Mouse (Mus musculus): ENCODE measurements around the gene Sertad4.

The Sertad4 gene

DNA sequence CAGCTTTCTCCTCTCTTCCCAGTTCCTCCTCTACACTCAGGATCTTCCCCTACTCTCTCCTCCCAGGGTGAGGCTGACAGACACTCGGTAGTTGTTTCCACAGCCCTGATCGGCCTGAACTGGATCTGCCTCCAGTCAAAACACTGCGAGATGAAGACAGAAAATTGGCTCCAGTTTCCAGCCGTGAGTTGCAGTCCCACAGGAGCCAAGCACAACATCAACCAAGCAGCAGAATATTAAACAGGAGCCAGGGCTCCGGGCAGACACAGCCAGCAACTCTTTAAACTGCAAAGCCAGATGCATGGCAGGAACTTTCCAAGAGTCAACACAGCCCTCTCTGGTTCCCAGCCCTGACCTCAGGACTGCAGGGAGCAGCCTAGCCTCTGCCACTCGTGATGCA is 3.9 kb downstream of the Sertad4 start:
- DNase-seq (ENCODE audit: low spot score): no peak

DNA sequence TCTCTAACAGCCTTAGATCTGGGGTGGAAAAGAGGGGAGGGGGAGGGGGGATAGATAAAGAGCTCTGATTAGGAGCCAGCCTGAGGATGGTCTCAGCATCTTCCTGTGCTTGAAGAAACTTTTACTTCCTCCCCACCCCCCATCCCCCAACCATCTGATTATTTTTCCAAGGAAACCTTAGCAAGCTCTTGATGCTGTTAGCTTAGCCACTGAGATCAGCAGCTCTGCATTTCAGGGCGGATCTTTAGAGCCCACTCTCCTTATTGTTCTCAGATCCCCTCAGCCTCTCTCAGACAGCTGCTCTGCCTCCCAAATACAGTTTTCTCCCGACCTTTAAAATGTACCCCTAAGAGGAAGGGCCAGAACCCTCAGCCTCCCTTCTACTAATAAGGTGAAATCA is 4.4 kb downstream of the Sertad4 start:
- no peak for DNase-seq (ENCODE audit: low spot score)

DNA sequence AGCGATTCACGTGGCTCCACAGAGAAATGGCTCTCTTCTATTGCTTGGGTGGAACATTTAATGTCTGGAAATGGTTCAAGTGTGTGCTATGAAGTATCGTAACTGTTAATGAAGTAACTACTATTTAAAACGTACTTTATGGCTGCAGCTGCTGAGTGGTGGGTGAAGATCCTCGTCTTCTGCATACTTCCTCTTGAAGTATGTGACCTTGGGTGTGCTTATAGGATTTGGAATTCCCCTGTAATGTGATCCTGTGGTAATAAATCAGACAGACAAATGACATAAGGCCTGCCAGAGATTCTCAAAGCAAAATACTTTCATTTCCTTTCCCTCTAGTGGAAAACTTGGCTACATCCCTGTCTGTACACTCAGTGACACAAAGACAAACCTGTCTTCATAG is 5.9 kb downstream of the Sertad4 start:
- DNase-seq (ENCODE audit: low spot score): no peak

DNA sequence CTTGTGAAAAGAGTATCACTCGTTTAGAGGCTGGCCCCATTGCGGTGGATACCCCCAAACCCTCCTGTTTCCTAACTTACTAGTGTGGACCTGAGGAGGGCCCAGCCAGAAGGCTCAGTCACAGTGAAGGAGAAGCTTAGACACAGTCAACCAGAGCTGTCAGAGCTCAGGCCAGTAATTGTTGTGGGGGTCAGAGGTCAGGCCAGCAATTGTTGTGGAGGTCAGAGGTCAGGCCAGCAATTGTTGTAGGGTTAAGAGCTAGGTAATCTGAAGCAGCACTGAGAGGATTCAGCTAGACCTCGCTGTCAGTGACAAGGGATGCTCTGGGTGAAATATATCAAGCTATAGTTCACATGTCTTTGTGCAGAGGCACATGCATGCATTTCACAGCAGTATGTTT is 8.3 kb downstream of the Sertad4 start:
- DNase-seq (ENCODE audit: low spot score): no peak

DNA sequence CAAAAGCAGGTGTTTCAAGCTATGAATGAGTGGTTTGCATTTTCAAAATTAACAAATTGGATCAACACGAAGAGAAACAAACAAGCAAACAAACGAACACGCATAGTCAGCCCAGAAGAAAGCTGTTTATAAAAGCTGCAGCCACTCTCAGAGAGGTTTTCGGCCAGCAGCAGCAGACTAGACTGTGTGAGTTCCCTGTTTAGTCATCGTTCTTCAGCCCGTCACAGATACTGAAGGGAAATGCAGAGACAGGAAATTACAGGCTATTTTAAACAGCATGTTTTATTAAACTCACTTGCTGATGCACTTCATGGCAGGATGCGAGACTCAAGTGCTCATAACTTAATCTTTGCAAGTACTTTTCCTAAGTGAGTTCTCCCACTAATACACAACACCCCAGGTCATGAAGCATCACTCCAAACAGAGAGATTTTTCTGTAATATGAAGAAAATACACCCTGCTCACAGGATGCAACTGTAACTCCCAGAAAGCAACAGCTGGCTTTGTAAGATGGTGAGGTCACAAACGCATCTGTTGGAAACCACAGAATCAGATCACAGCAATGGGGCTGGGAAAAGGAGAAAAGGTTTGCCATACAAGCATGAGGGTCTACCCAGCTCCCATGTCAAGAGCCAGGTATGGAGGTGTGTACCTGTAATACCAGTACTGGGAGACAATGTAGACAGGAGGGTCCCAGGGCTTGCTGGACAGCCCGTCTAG is 14.3 kb downstream of the Sertad4 start:
- DNase-seq (ENCODE audit: low spot score): no peak

DNA sequence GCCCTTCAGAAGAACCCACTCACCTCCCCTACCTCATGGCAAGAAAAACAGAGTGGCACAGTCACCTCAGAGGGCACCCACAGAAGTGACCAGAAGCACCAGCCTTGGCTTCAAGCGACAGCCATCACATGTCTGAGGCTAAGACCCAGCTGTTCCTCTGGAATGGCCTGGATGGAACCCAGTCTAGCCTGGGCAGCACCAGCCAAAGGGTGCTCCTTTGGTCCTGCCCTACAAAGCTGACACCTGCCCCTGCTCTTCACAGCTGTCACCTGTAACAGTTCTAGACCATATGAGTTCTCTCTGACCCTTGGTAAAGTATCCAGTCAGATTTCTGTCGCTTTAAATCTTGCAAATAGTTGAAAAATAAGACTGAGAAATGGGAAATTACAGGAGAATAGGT is 14.9 kb downstream of the Sertad4 start:
- DNase-seq (ENCODE audit: low spot score): no peak

DNA sequence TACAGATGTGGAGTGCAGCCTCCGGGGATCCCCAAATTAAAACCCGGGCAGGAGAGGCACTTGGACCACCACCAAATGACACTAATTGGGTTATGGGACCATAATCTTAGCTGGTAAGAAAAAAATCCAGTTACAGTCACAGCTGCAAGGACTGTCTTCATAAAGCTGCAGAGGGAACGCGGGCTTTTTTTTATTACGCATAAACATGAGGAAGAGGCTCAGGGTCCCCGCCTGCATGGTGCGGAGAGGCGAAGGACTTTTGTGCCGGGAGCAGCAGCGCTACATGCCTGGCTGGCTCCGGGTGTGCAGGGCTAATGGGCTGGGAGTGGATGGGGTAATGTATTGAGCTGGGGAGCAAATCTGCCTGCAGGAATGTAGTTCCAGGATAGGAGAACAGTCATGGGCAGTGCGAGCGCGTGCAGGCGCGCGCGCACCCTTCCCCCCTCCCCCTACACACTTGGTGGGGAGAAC is 20.3 kb downstream of the Sertad4 start:
- no peak for DNase-seq (ENCODE audit: low spot score)

DNA sequence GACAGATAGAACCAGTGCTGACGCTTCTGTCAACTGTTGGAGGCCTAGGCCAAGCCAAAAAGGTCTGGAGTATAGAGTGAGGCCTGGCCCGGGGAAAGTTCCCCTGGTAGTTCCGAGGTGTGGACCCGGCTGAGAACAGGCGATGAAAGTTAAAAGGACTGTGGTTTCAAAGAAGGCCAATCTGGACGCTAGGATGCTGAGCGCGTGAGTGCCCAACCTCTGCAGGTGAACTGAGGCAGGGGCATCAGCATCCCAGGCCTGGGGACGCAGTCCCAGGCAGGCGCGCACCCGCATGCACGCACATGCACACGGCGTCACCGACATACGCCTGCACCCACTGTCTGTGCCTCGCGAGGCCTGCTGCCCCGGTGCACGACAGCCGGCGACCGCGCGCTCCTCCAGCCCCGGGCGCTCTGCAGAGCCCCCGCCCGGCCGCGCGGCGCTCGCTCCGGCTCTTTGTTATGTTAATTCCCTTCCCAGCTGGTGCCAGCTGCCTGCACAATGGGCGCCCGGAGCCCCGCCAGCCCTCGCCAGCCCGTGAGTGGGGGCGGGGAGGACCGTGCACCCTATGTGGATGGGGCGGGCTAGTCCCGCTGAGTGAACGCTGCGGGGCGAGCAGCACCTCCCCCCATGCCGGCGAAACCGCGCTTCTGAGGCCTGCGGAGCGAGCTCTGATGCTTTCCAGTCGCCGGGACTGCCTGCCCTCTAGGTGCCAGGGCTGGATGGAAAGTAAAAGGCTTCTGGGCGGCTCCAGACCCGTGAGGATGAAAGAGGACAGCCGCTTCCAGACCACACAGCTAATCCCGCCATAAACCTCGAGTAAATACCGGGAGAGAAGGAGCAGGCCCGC is 21.0 kb downstream of the Sertad4 start:
- DNase-seq (ENCODE audit: low spot score): no peak

DNA sequence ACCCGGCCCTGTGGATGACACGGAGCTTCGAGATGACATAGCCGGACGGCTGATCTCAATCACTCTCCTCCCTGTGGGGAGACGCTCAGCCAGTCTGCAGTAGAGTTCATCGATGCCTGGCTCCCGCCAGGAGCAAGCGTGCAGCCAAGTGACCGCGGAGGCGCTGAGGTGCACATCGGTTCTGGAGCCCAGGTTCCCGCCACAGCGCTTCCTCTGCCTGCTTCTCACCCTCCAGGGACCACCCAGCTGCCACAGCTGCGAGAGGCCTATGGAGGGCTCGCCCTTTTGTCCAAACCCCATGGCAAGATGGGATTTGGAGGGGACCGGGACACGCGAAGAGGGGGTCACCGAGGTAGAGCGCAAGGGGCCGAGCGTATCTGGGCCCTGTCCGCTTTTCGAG is 22.0 kb downstream of the Sertad4 start:
- DNase-seq (ENCODE audit: low spot score): no peak

DNA sequence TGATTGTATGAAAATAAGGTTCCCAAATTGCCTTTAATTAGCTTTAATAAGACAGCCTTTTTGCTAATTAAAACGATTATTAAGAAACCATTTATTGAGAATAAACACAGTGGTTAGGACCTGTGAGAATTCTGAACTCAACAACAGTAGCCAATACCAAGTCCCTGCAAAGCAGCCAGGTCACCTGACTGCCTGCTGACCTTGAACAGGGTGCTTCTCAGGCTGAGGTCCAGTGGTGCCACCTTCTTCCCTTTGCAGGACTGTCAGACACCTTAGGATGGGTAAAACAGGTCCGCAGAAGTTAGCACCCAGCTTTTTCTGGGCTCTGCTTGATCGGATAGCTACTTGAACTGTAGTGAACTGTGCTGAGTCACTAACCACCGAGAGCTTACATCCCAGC is 22.5 kb downstream of the Sertad4 start:
- no peak for DNase-seq (ENCODE audit: low spot score)

DNA sequence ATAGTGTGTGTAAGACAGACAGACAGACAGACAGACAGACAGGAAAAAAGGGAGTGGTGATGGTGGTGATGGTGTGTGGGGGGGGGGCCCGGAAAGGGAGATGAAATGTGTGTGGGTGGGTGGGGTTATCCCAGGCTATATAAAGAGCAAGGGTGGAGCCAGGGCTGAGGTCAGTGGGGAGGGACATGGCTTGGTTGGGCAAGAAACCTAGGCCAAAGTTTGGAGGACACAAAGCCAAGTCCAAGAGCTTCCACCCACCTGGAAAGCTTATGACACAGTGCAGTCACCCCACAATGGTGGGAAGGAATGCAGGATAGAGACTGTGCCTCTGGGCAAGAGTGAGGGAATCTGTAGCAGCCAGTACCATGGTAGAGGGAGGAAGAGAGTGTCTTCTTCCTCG is 23.2 kb downstream of the Sertad4 start:
- DNase-seq (ENCODE audit: low spot score): no peak

DNA sequence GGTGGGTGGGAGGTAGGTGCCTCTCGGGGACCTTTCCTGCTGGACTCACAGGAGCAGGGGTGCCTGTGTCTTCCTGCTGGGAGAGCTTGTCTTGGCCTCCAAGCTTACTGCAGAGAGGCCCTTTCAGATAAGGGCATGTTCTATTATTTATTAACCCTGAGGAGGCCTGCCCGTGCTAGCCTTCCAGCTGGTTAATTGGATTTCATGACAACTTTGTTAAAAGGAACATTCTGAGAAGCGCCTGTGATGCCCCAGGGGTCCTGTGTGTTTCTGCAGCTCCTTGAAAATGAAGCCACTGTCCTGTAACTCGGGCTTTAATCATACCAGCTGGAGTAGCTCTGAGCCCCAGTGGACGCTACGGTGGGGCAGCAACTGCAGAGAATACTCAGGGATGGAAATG is 25.1 kb downstream of the Sertad4 start:
- DNase-seq (ENCODE audit: low spot score): no peak

DNA sequence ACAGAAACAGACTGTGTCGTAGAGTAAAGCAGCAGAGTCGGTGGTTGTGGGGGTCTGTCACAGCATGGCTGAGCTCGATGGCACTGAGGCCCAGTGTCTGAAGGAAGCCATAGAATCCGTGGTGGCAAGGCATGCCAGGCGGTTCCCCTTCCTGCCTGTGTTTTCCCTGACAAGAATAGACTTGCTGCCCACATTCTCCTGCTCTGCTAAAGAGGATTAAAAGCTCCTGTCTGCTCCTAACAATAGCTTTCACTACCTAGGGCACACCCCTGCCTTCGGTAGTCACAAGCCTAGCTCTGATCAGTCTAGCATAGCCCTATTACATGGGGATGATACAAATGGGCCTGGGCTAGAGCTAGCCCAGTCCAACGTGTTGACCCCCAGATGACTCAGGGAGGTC is 26.6 kb downstream of the Sertad4 start:
- no peak for DNase-seq (ENCODE audit: low spot score)

DNA sequence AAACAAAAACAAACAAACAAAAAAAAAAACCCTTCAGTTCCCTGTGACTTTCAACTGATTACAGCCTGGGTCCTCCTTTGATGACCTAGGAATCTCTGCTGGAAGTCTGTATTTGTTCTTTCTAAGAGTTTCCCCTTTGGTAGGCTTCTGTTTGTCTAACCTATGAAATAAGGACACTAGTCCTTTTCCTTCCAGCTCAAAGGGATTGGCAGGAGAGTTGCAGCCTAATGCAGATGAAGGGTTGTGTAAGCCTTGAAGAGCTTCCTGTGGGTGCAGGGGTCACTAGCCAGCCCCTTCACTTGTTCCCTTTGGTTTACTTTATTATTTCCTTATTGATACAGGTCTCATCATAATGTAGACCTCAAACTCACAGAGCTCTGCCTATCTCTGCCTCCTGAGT is 27.6 kb downstream of the Sertad4 start:
- no peak for DNase-seq (ENCODE audit: low spot score)

DNA sequence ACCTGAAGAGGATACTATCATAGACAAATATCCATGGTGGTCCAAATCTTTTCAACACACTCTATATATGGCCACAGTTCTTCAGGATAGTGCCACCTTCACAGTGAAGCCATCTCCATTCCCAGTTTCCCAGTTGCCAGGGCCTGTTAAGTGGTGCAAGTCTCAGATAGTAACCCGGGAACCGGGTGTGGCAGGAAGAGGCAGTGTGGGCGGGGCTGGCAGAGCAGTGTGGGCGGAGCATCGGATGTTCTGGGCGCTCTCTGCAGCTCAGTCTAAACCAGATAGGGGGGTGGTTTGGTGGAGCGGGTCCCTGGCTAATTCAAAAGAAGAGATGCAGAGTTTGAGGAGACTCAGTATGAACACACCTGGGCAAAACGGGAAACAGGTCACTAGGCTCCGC is 29.8 kb downstream of the Sertad4 start:
- peak; percentile 43 for DNase-seq (ENCODE audit: low spot score)

DNA sequence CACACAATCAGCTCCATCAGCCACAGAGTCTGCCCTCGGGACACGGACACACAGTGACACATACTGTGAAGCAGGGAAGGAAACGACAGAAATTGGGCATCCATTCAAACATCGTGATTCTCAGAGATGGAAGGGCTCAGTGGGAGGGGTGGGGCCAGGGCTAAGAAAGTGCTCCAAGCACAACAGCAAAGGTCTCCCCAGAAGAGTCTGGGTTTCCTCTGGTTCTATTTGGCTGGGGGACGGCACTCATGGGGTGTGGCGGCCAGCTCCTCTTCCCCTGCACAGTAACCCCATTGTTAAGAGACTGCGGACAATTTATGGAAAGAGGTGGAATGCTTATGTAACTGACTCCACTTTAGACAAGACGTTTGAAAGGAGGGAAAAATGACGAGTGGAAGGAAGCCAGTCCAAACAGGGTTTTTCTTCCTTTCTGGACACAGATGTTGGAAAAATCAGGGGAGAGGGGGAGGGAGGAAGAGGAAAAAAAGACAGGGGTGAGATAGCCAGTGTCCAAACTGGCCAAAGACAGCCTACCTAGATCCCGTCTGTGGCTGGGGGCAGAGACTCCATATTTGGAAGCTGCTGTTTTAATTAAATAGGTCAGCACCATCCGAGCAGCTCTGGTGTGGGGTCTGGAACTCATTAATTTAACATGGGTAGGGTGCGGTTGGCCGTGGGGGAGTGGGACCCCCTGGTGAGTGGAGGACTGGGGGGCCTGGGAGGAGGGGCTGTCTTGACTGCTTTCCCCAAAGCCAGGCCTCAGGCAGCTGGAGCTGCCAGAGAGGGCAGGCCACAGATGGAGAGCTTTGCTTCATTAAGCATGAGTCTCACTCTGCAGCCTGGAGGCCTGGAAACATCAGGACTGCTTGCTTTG is 32.7 kb downstream of the Sertad4 start:
- no peak for DNase-seq (ENCODE audit: low spot score)

DNA sequence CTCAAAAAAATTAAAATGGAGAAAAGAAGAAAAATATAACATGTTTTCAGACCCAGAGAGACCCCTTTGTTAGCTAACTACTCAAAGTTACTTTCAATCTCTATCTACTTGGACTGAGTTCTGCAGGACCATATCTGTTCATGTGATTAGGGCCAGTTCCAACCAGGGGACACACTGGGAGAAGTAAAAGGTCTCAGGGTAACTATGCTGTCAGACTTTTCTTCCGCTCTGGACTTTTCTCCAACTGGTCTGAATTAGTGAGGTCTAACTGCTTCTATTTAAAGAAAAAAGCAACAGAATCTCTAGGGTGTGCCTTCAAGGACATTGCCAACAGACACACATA is 33.3 kb downstream of the Sertad4 start:
- no peak for DNase-seq (ENCODE audit: low spot score)

DNA sequence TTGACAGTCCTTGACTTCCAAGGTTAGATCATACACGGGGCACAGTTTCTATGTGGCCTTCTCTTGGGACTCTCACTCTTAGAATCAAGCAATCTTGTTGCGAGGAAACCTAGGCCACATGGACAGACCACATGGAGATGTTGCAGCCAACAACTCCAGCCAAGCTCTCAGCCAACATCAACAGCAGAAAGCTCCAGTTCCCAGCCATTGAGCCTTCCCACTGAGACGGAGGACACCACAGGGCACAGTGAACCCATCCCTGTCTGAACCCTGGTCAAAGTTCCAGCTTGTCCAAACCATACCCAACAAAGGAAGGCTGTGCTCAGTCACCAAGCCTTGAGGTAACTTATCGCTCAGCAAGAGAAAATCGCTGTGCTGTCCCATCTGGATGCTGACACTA is 37.2 kb downstream of the Sertad4 start:
- DNase-seq (ENCODE audit: low spot score): no peak

DNA sequence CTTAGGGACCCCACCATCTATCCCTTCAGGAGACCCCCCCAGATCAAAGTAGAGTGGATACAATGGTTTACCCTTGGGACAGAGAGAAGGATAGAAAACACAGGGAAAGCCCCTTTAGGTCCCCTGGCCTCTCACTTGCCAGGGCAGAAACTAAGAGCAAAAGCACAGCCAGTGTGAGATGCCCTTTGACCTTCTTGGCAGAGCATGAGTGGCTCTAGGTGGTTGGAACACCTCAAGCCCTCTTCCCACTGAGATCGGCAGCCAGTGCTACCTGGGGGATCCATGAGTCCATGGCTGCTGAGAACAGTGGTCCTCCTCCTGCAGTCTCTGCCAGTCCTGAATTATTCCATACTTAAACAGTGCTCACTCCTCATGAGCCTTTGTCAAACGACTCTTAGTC is 39.8 kb downstream of the Sertad4 start:
- DNase-seq (ENCODE audit: low spot score): no peak

DNA sequence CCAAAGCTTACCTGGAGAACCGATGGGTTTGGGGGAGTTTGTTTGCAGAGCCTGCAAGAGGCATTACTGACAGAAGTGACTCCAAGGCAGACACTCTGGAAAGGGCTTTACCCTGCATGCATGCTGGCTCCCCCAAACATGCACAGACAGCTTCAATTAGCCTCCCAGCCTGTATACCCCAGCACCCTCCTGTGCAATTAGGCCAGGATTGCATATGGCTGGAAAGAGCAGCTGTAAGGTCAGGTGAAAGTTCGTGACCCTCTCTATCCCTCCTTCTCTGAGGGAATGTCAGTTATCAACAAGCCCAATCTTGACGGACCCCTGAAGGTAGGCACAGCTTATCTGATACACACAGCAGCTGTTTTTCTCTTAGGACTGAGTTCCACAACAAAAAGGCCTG is 40.9 kb downstream of the Sertad4 start:
- DNase-seq (ENCODE audit: low spot score): no peak

DNA sequence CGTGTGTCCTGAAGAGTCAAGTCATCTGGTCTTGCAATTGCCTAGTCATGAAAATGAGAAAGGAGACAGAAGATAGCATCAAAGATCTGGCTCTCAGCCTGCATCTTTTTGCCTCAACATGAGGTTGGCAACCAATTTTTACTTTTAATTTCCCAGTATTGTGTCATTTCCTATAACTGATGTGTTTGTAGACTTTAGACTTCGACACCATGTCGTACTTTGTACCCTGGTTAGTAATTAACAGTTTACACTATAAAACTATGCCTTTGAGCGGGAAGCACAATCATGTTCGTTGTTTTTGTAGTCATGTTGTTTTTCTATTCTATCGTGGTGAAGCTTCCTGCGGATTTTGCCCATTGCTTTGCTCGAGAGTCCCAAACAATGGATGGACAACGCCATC is 42.8 kb downstream of the Sertad4 start:
- DNase-seq (ENCODE audit: low spot score): no peak

DNA sequence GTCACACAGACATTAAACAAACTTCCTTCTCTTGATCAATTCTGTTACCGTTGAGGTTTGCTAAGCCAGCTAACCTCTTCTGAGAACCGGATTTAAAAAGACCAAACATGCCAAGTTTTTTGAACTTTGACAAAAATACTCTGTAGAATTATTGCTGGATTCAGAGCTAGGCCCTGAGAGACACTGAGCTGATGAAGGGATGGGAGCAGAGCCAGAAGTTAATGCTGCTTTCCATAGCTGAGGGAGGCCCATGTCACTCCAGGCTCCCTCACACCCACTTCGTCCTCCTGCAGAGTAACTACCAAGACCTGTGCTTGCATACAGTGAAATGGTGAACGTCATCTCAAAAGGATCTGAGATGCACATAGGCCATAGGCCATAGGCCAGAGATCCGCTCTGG is 43.3 kb downstream of the Sertad4 start:
- DNase-seq (ENCODE audit: low spot score): no peak

Data from c-Kit-positive CD71-positive TER-119-positive erythroid progenitor cells, embryonic 14.5 days (primary cell).